Mouse (Mus musculus): ENCODE results near the gene Ccl17.

Ccl17 gene

GRCm38 (mm10) chr8:94810153-94810552 is at the start of gene Ccl17:
Ccl17 (plus strand) TSS chr8:94810453.
- no peak for DNase-seq (ENCODE audit: low spot score)

- DNase-seq (ENCODE audit: low spot score), result no peak
Observed at GRCm38 (mm10) chr8:94767035-94767434, 43.2 kb upstream of the Ccl17 start.

- DNase-seq (ENCODE audit: low spot score), result no peak
Observed at GRCm38 (mm10) chr8:94770945-94771344, 39.3 kb upstream of the Ccl17 start.

GRCm38 (mm10) chr8:94771941-94772670 is 38.1 kb upstream of the Ccl17 start, which contains the start of gene Cx3cl1:
Cx3cl1 (plus strand) TSS chr8:94772009.
- peak; percentile 86 for DNase-seq (ENCODE audit: low spot score)

DNA sequence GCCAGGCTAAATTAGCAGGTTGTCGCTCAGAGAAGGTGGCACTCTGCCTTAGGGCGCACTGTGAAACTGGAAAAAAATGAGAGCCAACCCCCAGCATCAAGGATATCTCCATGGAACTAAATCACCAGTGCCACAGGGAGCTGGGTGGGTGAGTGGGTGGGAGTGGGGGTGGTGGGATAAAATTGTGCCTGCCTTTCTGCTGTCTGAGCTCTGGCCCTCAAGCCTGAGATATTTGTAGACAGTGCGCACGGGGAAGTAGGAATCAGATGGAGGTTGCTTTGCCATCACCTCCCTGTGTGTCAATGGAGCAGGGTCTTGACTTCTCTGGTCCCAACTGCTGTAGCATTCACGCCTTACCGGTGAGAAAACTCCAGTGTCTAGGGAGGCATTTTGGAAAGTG is 37.2 kb upstream of the Ccl17 start:
- DNase-seq (ENCODE audit: low spot score), result no peak

GRCm38 (mm10) chr8:94773700-94774171 is 36.5 kb upstream of the Ccl17 start:
- DNase-seq (ENCODE audit: low spot score), result no peak

GRCm38 (mm10) chr8:94774601-94775000 is 35.7 kb upstream of the Ccl17 start:
- no peak for DNase-seq (ENCODE audit: low spot score)

DNA sequence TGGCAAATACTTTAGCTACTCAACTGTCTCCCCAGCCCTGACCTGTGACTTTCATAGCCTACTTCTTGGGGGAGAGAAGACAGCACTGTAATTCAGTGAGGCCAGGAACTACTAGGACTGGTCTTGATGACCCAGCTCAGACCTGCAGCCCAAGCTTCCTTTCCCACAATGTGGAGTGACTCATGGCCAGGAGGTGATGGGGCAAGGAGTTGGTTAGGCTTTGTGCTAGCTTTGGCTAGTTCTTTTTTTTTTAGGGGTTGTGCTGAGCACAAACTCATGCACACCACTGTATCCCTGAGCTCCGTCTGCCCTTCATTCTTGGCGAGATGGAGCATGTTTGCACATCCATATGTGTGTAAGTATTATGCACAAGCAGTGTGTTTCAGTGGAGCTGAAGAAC is 33.9 kb upstream of the Ccl17 start:
- DNase-seq (ENCODE audit: low spot score), result no peak

- DNase-seq (ENCODE audit: low spot score), result no peak
Observed at GRCm38 (mm10) chr8:94778036-94778435, 32.2 kb upstream of the Ccl17 start.

DNA sequence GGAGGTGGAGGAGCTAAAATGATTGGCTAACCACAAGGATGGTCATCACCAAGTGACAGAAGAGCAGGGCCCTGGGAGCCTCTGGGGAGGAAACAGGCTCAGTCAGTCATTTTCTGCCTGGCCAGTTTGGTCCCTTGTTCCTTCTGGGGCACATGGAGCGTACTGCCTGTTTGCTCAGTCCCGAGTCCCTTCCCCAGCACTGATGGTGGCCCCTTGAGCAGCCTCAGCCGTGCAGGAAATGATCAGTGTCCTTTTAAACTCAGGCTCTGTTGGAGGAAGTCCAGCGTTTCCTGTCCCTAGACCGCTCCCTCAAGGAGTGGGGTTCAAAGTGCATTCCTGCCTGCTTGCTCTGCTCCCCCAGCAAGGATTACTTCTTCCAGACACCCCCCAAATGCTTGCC is 31.8 kb upstream of the Ccl17 start:
- DNase-seq (ENCODE audit: low spot score), result no peak

DNA sequence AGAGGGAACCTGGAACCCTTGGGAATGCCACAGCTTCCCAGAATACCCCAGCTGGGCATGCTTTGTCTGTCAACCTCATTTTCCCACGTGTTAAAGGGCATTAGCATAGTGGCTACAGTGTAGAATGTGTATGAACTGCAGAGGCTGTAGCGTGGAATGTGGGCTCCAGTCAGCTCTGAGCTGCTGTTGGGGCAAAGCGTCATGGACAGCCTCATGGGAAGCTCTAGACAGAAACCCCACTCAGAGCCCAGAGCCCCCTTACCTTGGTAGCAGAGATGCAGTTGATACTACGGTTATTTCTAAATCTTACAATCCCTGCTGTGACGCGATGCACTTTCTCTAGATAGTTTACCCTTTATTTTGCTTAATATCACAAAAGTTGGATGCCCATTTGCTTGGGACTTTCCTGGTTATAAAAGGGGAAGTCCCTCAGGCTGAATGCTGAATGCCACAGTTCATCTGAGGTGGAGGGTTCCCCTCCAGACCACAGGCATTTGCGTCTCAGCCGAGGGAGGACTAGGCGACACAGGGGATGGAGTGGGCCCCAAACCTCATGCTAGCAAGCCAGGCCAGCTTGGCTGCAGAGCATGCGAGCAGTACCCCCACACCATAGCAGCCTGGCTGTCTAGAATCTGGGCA is 31.2 kb upstream of the Ccl17 start:
- DNase-seq (ENCODE audit: low spot score), result no peak

GRCm38 (mm10) chr8:94779534-94780294 is 30.5 kb upstream of the Ccl17 start:
- DNase-seq (ENCODE audit: low spot score), result no peak

- no peak for DNase-seq (ENCODE audit: low spot score)
Observed at GRCm38 (mm10) chr8:94780491-94781154, 29.6 kb upstream of the Ccl17 start.

- DNase-seq (ENCODE audit: low spot score), result no peak
Observed at GRCm38 (mm10) chr8:94781155-94781837, 29.0 kb upstream of the Ccl17 start.

DNA sequence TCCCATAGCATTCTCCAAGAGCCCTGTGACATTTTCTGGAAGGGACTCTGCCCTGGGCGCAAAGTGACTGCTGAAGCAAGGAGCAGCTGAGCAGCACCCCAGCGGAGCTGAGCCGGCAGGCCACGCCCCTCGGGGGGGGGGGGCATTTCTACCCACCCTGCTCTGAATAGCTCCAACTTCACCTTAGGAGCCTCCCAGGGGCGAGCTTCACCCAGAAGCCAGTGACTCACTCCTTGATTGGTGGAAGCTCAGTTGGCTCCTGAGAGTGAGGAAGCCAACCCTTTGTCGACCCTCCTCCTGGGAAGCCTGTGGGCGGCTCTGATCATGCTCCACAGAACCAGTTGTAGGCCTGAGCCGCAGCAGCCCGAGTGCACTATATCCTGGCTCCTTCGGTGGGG is 28.4 kb upstream of the Ccl17 start:
- DNase-seq (ENCODE audit: low spot score), result no peak

DNA sequence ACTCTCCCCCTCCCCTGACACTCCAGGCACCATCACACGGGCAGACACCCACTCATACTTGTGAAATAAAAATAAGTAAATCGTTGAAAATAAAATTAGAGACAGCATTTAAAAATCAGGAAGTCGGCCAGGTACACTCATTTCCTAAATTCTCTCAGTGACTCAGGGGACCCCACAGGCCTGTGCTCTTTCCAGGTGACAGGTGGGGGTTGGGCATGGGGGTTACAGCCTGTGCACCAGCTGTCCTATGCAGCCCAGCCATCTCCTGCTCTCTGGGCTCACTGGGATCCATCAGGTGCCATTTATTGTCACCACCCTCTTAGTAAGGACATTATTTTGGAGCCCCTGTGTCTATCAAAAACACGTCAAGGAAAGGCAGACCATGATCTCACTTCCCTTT is 26.4 kb upstream of the Ccl17 start:
- no peak for DNase-seq (ENCODE audit: low spot score)

DNA sequence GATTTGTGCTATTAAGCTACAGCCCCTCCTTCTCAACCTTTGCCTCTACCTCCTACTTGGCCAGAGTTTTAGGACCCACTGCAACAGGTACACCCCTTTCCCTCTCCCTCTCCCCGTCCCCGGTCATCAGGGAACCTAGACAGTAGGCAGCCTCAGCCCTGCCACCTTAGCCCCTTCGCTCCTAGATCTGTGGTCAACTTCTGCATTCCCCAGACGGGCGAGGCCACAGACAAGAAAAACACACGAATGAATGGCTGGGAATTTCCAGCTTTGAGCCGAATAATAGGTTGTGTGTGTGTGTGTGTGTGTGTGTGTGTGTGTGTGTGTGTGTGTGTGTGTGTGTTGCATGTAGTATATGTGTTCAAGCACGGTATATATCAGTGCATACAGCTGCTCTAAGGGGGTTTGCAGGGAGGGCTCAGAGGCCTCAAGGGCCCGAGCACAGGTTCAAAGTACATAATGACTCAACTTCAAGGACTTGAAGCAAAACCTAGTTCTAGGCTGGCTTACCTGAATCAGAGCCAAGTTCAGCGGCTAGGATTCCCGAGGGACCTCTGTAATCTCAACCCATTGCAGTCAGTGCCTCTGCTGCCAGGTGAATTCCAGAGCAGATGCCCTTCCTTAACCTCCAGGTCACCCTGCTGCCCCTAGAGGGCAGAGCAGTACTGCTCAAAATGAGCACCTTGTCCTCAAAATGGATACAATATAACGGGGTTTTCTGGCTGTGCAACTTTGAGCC is 24.8 kb upstream of the Ccl17 start:
- DNase-seq (ENCODE audit: low spot score), result no peak

DNA sequence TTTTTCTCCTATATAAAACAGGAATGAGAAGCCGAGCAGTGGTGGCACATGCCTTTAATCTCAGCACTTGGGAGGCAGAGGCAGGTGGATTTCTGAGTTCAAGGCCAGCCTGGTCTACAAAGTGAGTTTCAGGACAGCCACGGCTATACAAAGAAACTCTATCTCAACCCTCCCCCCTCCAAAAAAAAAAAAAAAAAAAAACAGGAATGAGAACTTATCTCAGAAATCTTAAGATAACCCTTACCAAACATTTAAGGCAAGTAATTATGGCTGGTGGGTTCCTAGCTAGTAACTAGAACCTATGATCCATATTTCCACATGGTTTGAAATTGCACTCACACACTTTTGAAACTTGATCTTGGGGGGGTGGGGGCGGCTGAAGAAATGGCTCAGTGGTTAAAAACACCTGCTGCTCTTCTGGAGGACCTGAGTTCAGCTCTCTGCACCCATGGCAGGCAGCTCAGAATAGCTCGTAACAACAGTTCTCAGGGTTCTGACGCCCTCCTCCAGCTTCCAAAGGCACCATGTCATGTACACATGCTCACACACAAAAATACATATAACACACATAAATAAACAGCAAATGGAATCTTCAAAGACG is 24.2 kb upstream of the Ccl17 start:
- DNase-seq (ENCODE audit: low spot score), result no peak

DNA sequence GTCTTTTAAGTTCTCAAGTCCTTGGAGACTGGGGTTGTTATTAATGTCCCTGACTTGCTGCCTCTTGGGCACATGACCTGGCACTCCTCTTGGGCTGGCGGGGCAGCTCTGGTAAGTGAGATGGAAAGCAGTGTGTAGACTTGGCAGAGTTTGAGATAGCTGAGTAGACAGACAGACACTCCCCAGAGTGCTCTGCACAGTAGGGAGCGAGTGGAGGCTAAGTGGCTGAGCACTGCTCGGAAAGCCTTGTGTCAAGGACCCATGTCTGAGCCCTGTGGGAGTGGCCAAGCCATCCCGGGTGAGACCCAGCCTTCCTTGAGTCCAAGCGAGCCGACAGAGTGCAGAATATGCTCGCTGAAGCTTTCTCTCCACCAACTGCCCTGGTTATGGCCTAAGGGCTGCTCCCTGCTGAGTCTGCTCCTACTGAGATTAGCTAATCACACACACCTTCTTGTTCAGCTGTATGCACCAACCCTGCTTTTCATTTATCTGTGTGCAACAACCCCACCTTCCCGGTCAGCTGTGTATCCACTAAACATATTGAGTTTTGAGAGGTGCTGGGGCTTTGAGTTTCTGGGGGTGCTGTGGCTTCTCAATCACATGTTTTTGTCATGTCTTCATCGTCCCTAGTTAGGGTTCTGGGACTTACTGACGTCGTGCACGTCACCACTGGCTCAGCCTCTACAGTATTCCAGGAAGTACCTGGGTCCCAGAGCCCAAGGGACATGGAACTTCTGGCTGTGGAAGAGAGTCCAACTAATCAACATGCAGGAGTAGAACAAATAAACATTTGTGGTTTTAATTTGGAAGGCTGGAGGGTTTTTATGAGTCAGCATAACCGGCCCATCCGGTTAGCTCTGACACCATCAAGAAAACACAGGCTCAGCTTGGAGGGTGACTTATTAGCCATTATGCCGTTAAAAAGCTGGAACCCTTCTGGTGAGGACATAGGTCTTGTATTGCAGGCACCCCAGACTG is 22.4 kb upstream of the Ccl17 start:
- DNase-seq (ENCODE audit: low spot score), result no peak

All from embryo, embryonic 10.5 days (tissue).